ENCODE assay signal across 8 mouse cellular contexts in genomic region chr7:109230806-109231205, GRCm38 (mm10). TPM values are rescaled to one million over a fixed set of nuclear protein-coding genes. Genes with fewer than 3 reads are reported as not detected.
DNase-seq lines count a peak whose midpoint lies in the region; ATAC-seq and TF ChIP-seq lines count a peak whose summit lies in the region.

No protein-coding gene starts in this region.

- 0 out of 2 replicates have a peak, but pooled peaks cover under 1% of the 10 kb centered on the region for H3K27me3 ChIP-seq in forebrain, embryonic 14.5 days (replicated peaks; ENCODE audit: control insufficient read depth, insufficient read depth, low read length)
- H3K27me3 ChIP-seq in hindbrain, postnatal 0 days (ENCODE audit: insufficient read depth, low read length): peaks cover 3% of the 10 kb centered on the region; the same call in 1 of the 2 replicates

- 11% methylated on average over 2 of the region's 2 CpGs for WGBS in forebrain, embryonic 14.5 days
- 7% methylated on average over 2 of the region's 2 CpGs for WGBS in hindbrain, postnatal 0 days

- peak; percentile 66 for DNase-seq in WW6 (ENCODE audit: low read depth, low spot score)
- DNase-seq in c-Kit-positive CD71-positive TER-119-positive erythroid progenitor cells, embryonic 14.5 days (ENCODE audit: low spot score): peak; percentile 29
- DNase-seq in forebrain, embryonic 14.5 days (ENCODE audit: low spot score): peak; percentile 82
- DNase-seq in hindbrain, postnatal 0 days (ENCODE audit: low spot score): peak; percentile 83
- DNase-seq in left cerebral cortex, adult 11 months (ENCODE audit: low spot score): peak; percentile 53
- peak; percentile 41 to 65 for DNase-seq in lung, postnatal 4 days
- peak; percentile 75 for DNase-seq in right cerebral cortex, postnatal 14 days
- no peak for DNase-seq in T-cell, adult 2 months (ENCODE audit: low spot score)

- H3K36me3 ChIP-seq in forebrain, embryonic 14.5 days (ENCODE audit: control insufficient read depth, insufficient read depth, low read length): no peaks in the 10 kb centered on the region
- H3K36me3 ChIP-seq in hindbrain, postnatal 0 days (ENCODE audit: insufficient read depth, low read length): no peaks in the 10 kb centered on the region

- peaks cover 22% of the 10 kb centered on the region for H3K4me1 ChIP-seq in forebrain, embryonic 14.5 days (ENCODE audit: control insufficient read depth, insufficient read depth, low read length)
- no peaks in the 10 kb centered on the region for H3K4me1 ChIP-seq in hindbrain, postnatal 0 days (ENCODE audit: insufficient read depth, low read length)

- H3K4me3 ChIP-seq in forebrain, embryonic 14.5 days (ENCODE audit: low read depth, low read length): no peak overlapping the region
- H3K4me3 ChIP-seq in hindbrain, postnatal 0 days (ENCODE audit: low read length): no peak overlapping the region

- H3K4me2 ChIP-seq in forebrain, embryonic 14.5 days (ENCODE audit: low read length): no peak overlapping the region
- no peak overlapping the region for H3K4me2 ChIP-seq in hindbrain, postnatal 0 days (ENCODE audit: low read depth, low read length)

- H3K9me3 ChIP-seq in forebrain, embryonic 14.5 days (replicated peaks; ENCODE audit: control insufficient read depth, low read length): no peaks in the 10 kb centered on the region
- H3K9me3 ChIP-seq in hindbrain, postnatal 0 days (ENCODE audit: low read length): no peaks in the 10 kb centered on the region

- peak overlapping the region; percentile 78; the same call in 1 of the 2 replicates for H3K27ac ChIP-seq in forebrain, embryonic 14.5 days (ENCODE audit: low read depth, low read length)
- H3K27ac ChIP-seq in hindbrain, postnatal 0 days: no peak overlapping the region

- no peak overlapping the region for H3K9ac ChIP-seq in forebrain, embryonic 14.5 days (ENCODE audit: low read length)
- no peak overlapping the region for H3K9ac ChIP-seq in hindbrain, postnatal 0 days (replicated peaks; ENCODE audit: low read length)

- peak; percentile 86 for TF ChIP-seq CTCF in hindbrain, postnatal 0 days (IDR thresholded peaks at IDR 0.05; ENCODE audit: low read depth)

- peak; percentile 52 for ATAC-seq in forebrain, embryonic 14.5 days
- ATAC-seq in hindbrain, postnatal 0 days: peak; percentile 53

RNA-seq across cellular contexts. Expression of gene Lmo1, which starts 55.8 kb away (rescaled TPM):
- 72.2 and 72.5 TPM in 2 replicates for polyA plus RNA-seq in forebrain, embryonic 14.5 days (2014; fragmentation: Nextera tagmentation; extraction: Ambion mirVana)
- total RNA-seq in hindbrain, postnatal 0 days (2014; rRNA removed): 53.0 and 83.8 TPM in 2 replicates
- 45.5 and 48.4 TPM in 2 replicates for polyA plus RNA-seq in hindbrain, postnatal 0 days (2015; fragmentation: Nextera tagmentation; extraction: Ambion mirVana)
